Mouse (Mus musculus): Measurements from ENCODE around the gene Wasf1.

GRCm38 (mm10) chr10:40962008-40962407 is 78.7 kb downstream of the Wasf1 start:
- no peak for TF ChIP-seq POLR2A (IDR thresholded peaks at IDR 0.05; ENCODE audit: insufficient read depth, low read depth, low read length)
- no peak for TF ChIP-seq CTCF (IDR thresholded peaks at IDR 0.05; ENCODE audit: insufficient read depth, low read depth, low read length)

Measured in olfactory bulb, adult 2 months (tissue).